Mouse (Mus musculus) MEL (cell line): ENCODE results near the gene E130116L18Rik.

Experiments used
- ELF1 ChIP-seq: IDR thresholded peaks from 2 replicates; pipeline ENCODE4 v1.6.1; 2014; ENCODE audit warnings: low read depth, mild to moderate bottlenecking, inconsistent platforms, low read length, improper control_type of control experiment, moderate library complexity
- KAT2A ChIP-seq: conservative IDR thresholded peaks from 2 replicates; pipeline ENCODE4 v1.6.1; 2012; ENCODE audit warnings: low read depth, low read length, improper control_type of control experiment, inconsistent platforms
- NELFE ChIP-seq: IDR thresholded peaks from 2 replicates; pipeline ENCODE4 v1.6.1; 2011; ENCODE audit warnings: low read depth, low read length, improper control_type of control experiment
- NRF1 ChIP-seq: IDR thresholded peaks from 2 replicates; pipeline ENCODE4 v1.6.1; 2014; ENCODE audit warnings: low read depth, mild to moderate bottlenecking, inconsistent platforms, low read length, improper control_type of control experiment, moderate library complexity; ENCODE audit not compliant: poor library complexity, insufficient read depth, severe bottlenecking

DNA sequence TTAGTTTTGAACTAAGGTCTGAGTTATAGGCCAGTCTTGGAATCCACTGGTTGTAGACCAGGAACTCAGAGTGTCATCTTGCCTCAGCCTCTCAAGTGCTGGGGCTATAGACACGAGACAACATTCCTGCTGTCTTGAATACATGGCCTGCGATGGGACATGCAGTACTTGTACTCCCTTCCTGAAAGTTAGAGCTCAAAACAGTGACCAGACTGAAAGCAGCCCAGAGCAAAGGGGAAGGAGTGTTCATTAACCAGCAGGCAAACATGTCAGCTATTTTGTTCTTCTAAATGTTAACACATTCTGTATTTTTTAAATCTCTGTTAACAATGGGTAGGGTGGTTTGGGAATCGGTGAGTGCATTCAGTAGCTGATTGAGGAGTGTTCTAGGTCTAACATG lies 24.1 kb upstream of the E130116L18Rik start:
- TF ChIP-seq ELF1 (no peak), NELFE (no peak), NRF1 (no peak), KAT2A (no peak)
